Mouse (Mus musculus): ENCODE measurements at regions not wholly inside any gene's neighbourhood (a gene's known extent, or its start where the extent isn't known, plus 50 kb on each side); places are given as distances from the start of the nearest gene placed in this dataset.
"Not testable (repeated sequence)": the region's sequence is repeated elsewhere in the genome, so short reads cannot be mapped to it uniquely, and the experiment has no call there.

- Histone ChIP-seq H3K9me3 (no peaks in the 10 kb centered on the region), H3K4me3 (replicated peaks) (no peak overlapping the region), H3K36me3 (replicated peaks) (no peaks in the 10 kb centered on the region), H3K9ac (no peak overlapping the region), H3K4me1 (no peaks in the 10 kb centered on the region), H3K27ac (no peak overlapping the region), H3K27me3 (no peaks in the 10 kb centered on the region), H3K4me2 (no peak overlapping the region)
- 0 out of 2 replicates have a peak, but pooled peaks have one; percentile 39 for ATAC-seq (ENCODE audit: low FRiP score)
- WGBS: 59% methylated on average over 2 of the region's 2 CpGs
Measured at GRCm38 (mm10) chr1:48792573-48792972, 1899.9 kb upstream of the Slc39a10 start.

- H3K4me1 ChIP-seq: no peaks in the 10 kb centered on the region
- no peaks in the 10 kb centered on the region for H3K36me3 ChIP-seq (replicated peaks)
- 58% methylated on average over 4 of the region's 4 CpGs for WGBS
- no peaks in the 10 kb centered on the region for H3K9me3 ChIP-seq
- H3K27me3 ChIP-seq: no peaks in the 10 kb centered on the region
- no peak overlapping the region for H3K27ac ChIP-seq
- no peak overlapping the region for H3K4me3 ChIP-seq (replicated peaks)
- H3K4me2 ChIP-seq: no peak overlapping the region
- ATAC-seq (ENCODE audit: low FRiP score): no peak
- no peak overlapping the region for H3K9ac ChIP-seq
Measured at GRCm38 (mm10) chr1:48753252-48753755, 1860.7 kb upstream of the Slc39a10 start.

GRCm38 (mm10) chr1:48733580-48733979 is 1840.9 kb upstream of the Slc39a10 start:
- Histone ChIP-seq H3K27me3 (no peaks in the 10 kb centered on the region), H3K9ac (no peak overlapping the region), H3K4me1 (no peaks in the 10 kb centered on the region), H3K4me2 (no peak overlapping the region), H3K36me3 (replicated peaks) (no peaks in the 10 kb centered on the region), H3K9me3 (no peaks in the 10 kb centered on the region), H3K27ac (no peak overlapping the region), H3K4me3 (replicated peaks) (no peak overlapping the region)
- no peak for ATAC-seq (ENCODE audit: low FRiP score)
- 95% methylated on average over 2 of the region's 2 CpGs for WGBS

GRCm38 (mm10) chr1:48708606-48709005 is 1816.0 kb upstream of the Slc39a10 start:
- not testable (repeated sequence) for H3K9me3 ChIP-seq; ATAC-seq (ENCODE audit: low FRiP score); H3K36me3 ChIP-seq (replicated peaks); H3K4me3 ChIP-seq (replicated peaks); H3K9ac ChIP-seq; H3K4me1 ChIP-seq; H3K27me3 ChIP-seq; H3K27ac ChIP-seq; H3K4me2 ChIP-seq
- 100% methylated on average over 3 of the region's 3 CpGs for WGBS

All from forebrain, embryonic 12.5 days (tissue).